Mouse (Mus musculus): Measurements from ENCODE around the gene Tor3a. TPM values are rescaled to one million over a fixed set of nuclear protein-coding genes. Genes with fewer than 3 reads are reported as not detected.
A peak's percentile ranks its signal among the peaks of the same experiment; 100 is the strongest.

The Tor3a gene
- polyA plus RNA-seq, 1 experiment = 47.2 TPM

GRCm38 (mm10) chr1:156617811-156618210 is 56.3 kb downstream of the Tor3a start:
- Histone ChIP-seq H3K4me3 (ENCODE audit: control insufficient read depth, insufficient read depth, low read length) (no peak overlapping the region), H3K27ac (ENCODE audit: control insufficient read depth, insufficient read depth, low read length) (no peak overlapping the region), H3K27me3 (ENCODE audit: control insufficient read depth, insufficient read depth, low read length) (no peaks in the 10 kb centered on the region), H3K4me1 (replicated peaks; ENCODE audit: control insufficient read depth, insufficient read depth, low read length) (peaks cover 32% of the 10 kb centered on the region), H3K36me3 (ENCODE audit: control insufficient read depth, insufficient read depth, low read length) (no peaks in the 10 kb centered on the region)
- 68% methylated on average over 4 of the region's 4 CpGs for WGBS
- TF ChIP-seq POLR2A (IDR thresholded peaks at IDR 0.05; ENCODE audit: control insufficient read depth, extremely low read depth, insufficient read depth, low read length, poor library complexity) (no peak), CTCF (IDR thresholded peaks at IDR 0.05; ENCODE audit: borderline replicate concordance, control insufficient read depth, extremely low read depth, insufficient read depth, low read length, poor library complexity) (no peak)
- DNase-seq = no peak

DNA sequence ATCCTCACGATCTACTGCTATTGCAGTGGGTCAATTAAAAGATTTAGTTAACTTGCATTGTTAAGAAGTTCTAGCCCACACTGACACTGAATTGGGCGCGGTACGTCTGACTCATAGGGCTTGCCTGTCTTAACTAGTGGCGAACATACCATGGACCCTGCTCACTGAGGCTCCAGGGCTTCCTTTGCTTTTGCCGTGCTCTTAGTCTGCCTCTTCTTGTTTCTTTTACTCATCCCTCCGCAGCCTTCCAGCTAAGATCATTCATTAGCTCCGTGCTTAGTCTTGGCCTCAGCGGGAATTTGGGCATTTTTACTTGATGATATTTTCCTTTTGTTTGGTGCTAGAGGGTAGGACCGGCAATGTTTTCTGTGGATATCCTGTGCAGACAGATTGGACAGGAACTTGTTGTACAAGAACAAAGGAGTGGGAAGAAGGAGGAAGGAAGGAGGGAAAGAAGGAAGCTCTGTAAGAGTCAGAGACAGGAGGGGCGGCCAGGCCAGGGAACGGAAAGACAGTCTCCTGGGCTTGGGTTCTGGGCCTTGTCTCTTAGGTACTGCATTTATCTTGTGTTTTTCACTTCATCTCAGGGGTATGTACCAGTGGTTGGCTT is 57.1 kb downstream of the Tor3a start:
- no peak for DNase-seq
- TF ChIP-seq POLR2A (IDR thresholded peaks at IDR 0.05; ENCODE audit: control insufficient read depth, extremely low read depth, insufficient read depth, low read length, poor library complexity) = no peak
- TF ChIP-seq CTCF (IDR thresholded peaks at IDR 0.05; ENCODE audit: borderline replicate concordance, control insufficient read depth, extremely low read depth, insufficient read depth, low read length, poor library complexity) = no peak
- no peaks in the 10 kb centered on the region for H3K27me3 ChIP-seq (ENCODE audit: control insufficient read depth, insufficient read depth, low read length)
- 21% methylated on average over 12 of the region's 12 CpGs for WGBS
- no peak overlapping the region for H3K4me3 ChIP-seq (ENCODE audit: control insufficient read depth, insufficient read depth, low read length)
- peaks cover 32% of the 10 kb centered on the region for H3K4me1 ChIP-seq (replicated peaks; ENCODE audit: control insufficient read depth, insufficient read depth, low read length)
- H3K36me3 ChIP-seq (ENCODE audit: control insufficient read depth, insufficient read depth, low read length) = no peaks in the 10 kb centered on the region
- H3K27ac ChIP-seq (ENCODE audit: control insufficient read depth, insufficient read depth, low read length) = no peak overlapping the region

DNA sequence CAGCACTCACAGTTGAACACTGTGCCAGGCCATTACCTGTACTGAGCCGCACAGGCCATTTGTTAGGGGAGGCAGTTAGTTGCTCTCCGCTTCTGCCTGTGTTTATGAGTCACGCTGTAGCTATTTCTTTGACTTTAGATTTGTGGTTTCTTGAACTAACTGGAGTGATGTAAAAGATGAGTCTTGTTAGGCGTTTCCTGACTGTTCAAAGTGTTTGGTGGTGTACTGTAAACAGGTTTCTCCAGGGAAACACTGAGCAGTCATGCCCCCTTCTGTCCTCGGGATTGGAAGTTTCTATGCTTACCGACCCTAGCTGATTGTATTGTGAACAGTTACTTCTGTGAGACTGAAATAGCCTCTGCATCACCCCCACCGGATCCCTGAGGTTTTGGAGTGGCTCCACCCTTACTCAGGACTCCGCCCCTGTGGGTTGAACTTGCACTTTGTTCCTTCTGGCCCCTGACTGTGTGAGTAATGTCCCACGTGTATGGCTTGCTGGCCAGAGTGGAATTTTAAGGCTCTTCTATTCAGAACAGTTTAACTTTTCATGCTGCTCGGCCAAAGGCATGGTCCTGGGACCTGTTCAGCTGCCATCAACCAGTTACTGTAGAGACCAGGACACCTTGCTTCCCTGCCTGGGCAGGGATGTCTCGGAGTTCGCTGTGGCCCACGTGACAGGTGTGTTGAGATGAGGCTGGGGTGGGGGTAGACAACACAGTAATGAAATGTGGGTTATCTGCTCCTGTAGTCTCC is 58.6 kb downstream of the Tor3a start:
- Histone ChIP-seq H3K27ac (ENCODE audit: control insufficient read depth, insufficient read depth, low read length) (peak overlapping the region; percentile 65), H3K4me1 (replicated peaks; ENCODE audit: control insufficient read depth, insufficient read depth, low read length) (peaks cover 31% of the 10 kb centered on the region), H3K4me3 (ENCODE audit: control insufficient read depth, insufficient read depth, low read length) (peak overlapping the region; percentile 37), H3K36me3 (ENCODE audit: control insufficient read depth, insufficient read depth, low read length) (no peaks in the 10 kb centered on the region), H3K27me3 (ENCODE audit: control insufficient read depth, insufficient read depth, low read length) (no peaks in the 10 kb centered on the region)
- WGBS = 2% methylated on average over 13 of the region's 13 CpGs
- DNase-seq = peak; percentile 76
- no peak for TF ChIP-seq POLR2A (IDR thresholded peaks at IDR 0.05; ENCODE audit: control insufficient read depth, extremely low read depth, insufficient read depth, low read length, poor library complexity)
- TF ChIP-seq CTCF (IDR thresholded peaks at IDR 0.05; ENCODE audit: borderline replicate concordance, control insufficient read depth, extremely low read depth, insufficient read depth, low read length, poor library complexity) = no peak

DNA sequence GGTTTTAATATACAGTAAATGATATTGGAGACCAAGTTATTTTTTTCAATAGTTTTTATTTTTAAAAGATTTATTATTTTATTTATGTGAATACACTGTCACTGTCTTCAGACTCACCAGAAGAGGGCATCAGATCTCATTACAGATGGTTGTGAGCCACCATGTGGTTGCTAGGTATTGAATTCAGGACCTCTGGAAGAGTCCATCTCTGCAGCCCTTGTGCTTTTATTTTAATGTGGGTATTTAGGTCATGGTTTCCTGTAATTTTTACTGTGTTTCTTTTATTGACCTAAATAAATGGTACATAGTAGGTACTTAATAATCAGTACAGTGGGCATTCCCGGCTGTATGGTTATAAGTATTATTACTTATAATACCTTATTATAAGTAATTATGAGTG is 59.4 kb downstream of the Tor3a start:
- TF ChIP-seq POLR2A (IDR thresholded peaks at IDR 0.05; ENCODE audit: control insufficient read depth, extremely low read depth, insufficient read depth, low read length, poor library complexity) (no peak), CTCF (IDR thresholded peaks at IDR 0.05; ENCODE audit: borderline replicate concordance, control insufficient read depth, extremely low read depth, insufficient read depth, low read length, poor library complexity) (no peak)
- no peak for DNase-seq
- H3K4me3 ChIP-seq (ENCODE audit: control insufficient read depth, insufficient read depth, low read length) = no peak overlapping the region
- H3K27me3 ChIP-seq (ENCODE audit: control insufficient read depth, insufficient read depth, low read length) = no peaks in the 10 kb centered on the region
- H3K4me1 ChIP-seq (replicated peaks; ENCODE audit: control insufficient read depth, insufficient read depth, low read length) = peaks cover 27% of the 10 kb centered on the region
- no peak overlapping the region for H3K27ac ChIP-seq (ENCODE audit: control insufficient read depth, insufficient read depth, low read length)
- WGBS = 68% methylated on average over 1 of the region's 1 CpGs
- H3K36me3 ChIP-seq (ENCODE audit: control insufficient read depth, insufficient read depth, low read length) = no peaks in the 10 kb centered on the region

- no peaks in the 10 kb centered on the region for H3K36me3 ChIP-seq (ENCODE audit: control insufficient read depth, insufficient read depth, low read length)
- TF ChIP-seq POLR2A (IDR thresholded peaks at IDR 0.05; ENCODE audit: control insufficient read depth, extremely low read depth, insufficient read depth, low read length, poor library complexity) (no peak), CTCF (IDR thresholded peaks at IDR 0.05; ENCODE audit: borderline replicate concordance, control insufficient read depth, extremely low read depth, insufficient read depth, low read length, poor library complexity) (no peak)
- 70% methylated on average over 9 of the region's 9 CpGs for WGBS
- no peak for DNase-seq
- H3K27ac ChIP-seq (ENCODE audit: control insufficient read depth, insufficient read depth, low read length) = no peak overlapping the region
- peaks cover 27% of the 10 kb centered on the region for H3K4me1 ChIP-seq (replicated peaks; ENCODE audit: control insufficient read depth, insufficient read depth, low read length)
- no peaks in the 10 kb centered on the region for H3K27me3 ChIP-seq (ENCODE audit: control insufficient read depth, insufficient read depth, low read length)
- H3K4me3 ChIP-seq (ENCODE audit: control insufficient read depth, insufficient read depth, low read length) = no peak overlapping the region
Observed at GRCm38 (mm10) chr1:156613855-156614530, 60.2 kb downstream of the Tor3a start.

DNA sequence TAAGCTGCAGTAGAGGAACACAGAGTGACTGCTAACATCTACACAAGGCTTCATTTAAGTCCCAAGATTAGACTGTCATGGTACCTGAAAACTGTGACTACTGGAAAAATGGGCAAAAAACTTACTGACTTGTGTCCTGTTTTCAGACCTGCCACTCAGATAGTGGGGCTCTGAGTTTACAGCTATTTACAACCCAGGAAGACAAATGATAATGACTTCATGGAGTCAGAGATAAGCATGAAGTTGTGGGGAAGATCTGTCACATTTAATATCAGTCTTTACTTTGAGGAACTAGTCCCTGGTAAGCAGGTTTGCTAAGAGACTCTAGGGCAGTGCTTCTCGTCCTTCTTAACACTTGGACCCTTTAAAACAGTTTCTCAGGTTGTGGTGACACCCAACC is 63.9 kb downstream of the Tor3a start:
- DNase-seq = no peak
- Histone ChIP-seq H3K36me3 (ENCODE audit: control insufficient read depth, insufficient read depth, low read length) (no peaks in the 10 kb centered on the region), H3K4me3 (ENCODE audit: control insufficient read depth, insufficient read depth, low read length) (no peak overlapping the region), H3K27me3 (ENCODE audit: control insufficient read depth, insufficient read depth, low read length) (no peaks in the 10 kb centered on the region), H3K4me1 (replicated peaks; ENCODE audit: control insufficient read depth, insufficient read depth, low read length) (peaks cover 8% of the 10 kb centered on the region), H3K27ac (ENCODE audit: control insufficient read depth, insufficient read depth, low read length) (no peak overlapping the region)
- TF ChIP-seq CTCF (IDR thresholded peaks at IDR 0.05; ENCODE audit: borderline replicate concordance, control insufficient read depth, extremely low read depth, insufficient read depth, low read length, poor library complexity) = no peak
- no peak for TF ChIP-seq POLR2A (IDR thresholded peaks at IDR 0.05; ENCODE audit: control insufficient read depth, extremely low read depth, insufficient read depth, low read length, poor library complexity)
- WGBS = 92% methylated on average over 1 of the region's 1 CpGs
